Mouse (Mus musculus) testis, adult 2 months (tissue): ENCODE results near the gene Myo1d. TPM values are rescaled to one million over a fixed set of nuclear protein-coding genes. Genes with fewer than 3 reads are reported as not detected.

ENCODE experiments used
- H3K27ac ChIP-seq: fragments of 200-500 bp; 2 replicates; pipeline ENCODE4 v1.5.1; 2012; ENCODE audit warnings: low read depth, low read length; ENCODE audit not compliant: control insufficient read depth, insufficient read depth
- H3K27me3 ChIP-seq: fragments of 200-500 bp; 2 replicates; pipeline ENCODE4 v1.6.1; 2012; ENCODE audit warnings: mild to moderate bottlenecking, low read length, moderate library complexity; ENCODE audit not compliant: control insufficient read depth, insufficient read depth
- H3K36me3 ChIP-seq: fragments of 200-500 bp; 2 replicates; pipeline ENCODE4 v1.6.1; 2012; ENCODE audit warnings: mild to moderate bottlenecking, low read length; ENCODE audit not compliant: control insufficient read depth, insufficient read depth
- H3K4me1 ChIP-seq: fragments of 200-500 bp; 2 replicates; pipeline ENCODE4 v1.6.1; 2012; ENCODE audit warnings: low read length; ENCODE audit not compliant: control insufficient read depth, insufficient read depth
- H3K4me3 ChIP-seq: fragments of 200-500 bp; 2 replicates; pipeline ENCODE4 v1.5.1; 2012; ENCODE audit warnings: low read depth, mild to moderate bottlenecking, low read length, moderate library complexity, mixed read lengths; ENCODE audit not compliant: control insufficient read depth
- CTCF ChIP-seq: fragments of 200-500 bp; IDR thresholded peaks from 2 replicates; pipeline ENCODE4 v1.5.1; 2012; ENCODE audit warnings: low read depth, mild to moderate bottlenecking, inconsistent platforms, low read length, moderate library complexity; ENCODE audit not compliant: control insufficient read depth, insufficient read depth, insufficient replicate concordance
- POLR2A ChIP-seq: fragments of 200-500 bp; IDR thresholded peaks from 2 replicates; pipeline ENCODE4 v1.6.1; 2012; ENCODE audit warnings: low read depth, mild to moderate bottlenecking, inconsistent platforms, low read length, moderate library complexity; ENCODE audit not compliant: control insufficient read depth
- polyA plus RNA-seq: library from polyadenylated mRNA; depleted of rRNA; stranded (reverse); fragments of >200 nt; gene quantifications from 2 replicates; pipeline ENCODE4 v1.2.3, GENCODE M21; 2012

The Myo1d gene
- polyA plus RNA-seq, 1 experiment, result 4.6 TPM

DNA sequence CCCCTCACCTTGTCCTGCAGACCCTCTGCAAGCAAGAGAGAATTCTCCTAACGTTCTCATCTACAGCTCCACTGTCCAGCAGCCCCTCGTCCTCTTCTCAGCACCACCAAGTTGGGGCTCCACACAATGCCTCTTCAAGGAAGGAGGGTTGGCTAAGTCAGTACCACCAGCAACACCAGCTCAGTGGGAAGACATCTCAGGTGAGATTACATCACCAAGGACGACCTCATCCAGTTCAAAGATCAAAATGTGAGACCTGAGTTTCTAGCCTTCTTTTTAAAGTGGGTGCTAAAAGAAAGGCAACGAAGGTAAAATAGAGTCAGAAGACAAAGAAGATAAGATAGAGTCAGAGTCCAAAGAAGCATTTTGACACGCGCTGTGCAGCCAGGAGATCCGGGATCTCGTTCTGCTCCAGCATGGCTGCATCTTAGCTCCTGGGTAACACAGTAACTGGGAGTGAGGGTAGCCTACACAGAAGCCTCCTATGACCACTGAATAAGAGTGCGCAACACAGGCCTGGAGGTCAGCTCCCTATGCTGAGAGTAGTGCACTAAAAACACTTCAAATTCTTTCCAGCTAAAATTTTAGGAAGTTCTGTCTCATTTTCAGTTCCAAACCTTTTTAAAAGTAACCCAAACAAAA, 56.3 kb downstream of the Myo1d start:
- Histone ChIP-seq H3K36me3 (no peaks in the 10 kb centered on the region), H3K27me3 (no peaks in the 10 kb centered on the region), H3K4me3 (no peak overlapping the region), H3K27ac (no peak overlapping the region), H3K4me1 (no peaks in the 10 kb centered on the region)
- TF ChIP-seq POLR2A, result no peak
- TF ChIP-seq CTCF, result no peak

DNA sequence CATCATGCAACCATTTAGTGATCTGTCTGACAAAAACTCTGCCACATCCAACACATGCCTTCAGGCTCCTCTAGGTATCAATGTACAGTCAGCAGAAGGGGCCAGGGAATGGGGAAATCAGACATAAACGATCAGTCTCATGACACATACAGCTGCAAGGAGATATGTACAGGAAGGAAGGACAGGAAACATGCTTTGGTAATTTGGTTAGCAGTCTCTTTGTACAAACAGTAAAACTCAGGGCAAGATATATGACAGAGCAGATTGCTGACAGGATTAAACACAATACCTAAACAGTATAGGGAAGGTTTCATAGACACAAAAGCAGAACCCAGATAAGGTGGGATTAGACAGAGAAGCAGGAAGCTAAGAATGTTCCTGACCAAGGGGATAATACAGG, 60.8 kb downstream of the Myo1d start:
- Histone ChIP-seq H3K36me3 (no peaks in the 10 kb centered on the region), H3K4me1 (no peaks in the 10 kb centered on the region; the same call in 1 of the 2 replicates), H3K27me3 (no peaks in the 10 kb centered on the region), H3K4me3 (no peak overlapping the region), H3K27ac (no peak overlapping the region)
- no peak for TF ChIP-seq CTCF

DNA sequence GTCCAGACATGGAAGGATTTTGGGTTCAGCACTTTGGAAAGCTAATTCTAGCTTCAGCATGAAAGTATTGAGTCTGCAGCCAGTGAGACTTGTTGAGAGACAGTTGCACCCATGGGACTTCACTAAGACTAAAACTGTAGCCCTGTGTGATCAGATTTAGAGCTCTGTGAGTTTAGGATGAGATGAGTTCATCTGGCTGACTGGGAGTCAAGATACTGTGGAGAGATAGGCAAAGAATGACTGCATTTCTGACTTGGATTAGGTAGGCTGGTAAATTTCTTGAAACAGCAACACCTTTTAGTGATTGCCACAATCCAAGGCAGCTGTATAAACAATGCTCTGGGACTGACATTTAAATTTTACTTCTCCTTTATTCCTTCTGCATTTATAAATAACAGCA, 61.8 kb downstream of the Myo1d start:
- H3K27me3 ChIP-seq, result no peaks in the 10 kb centered on the region
- no peak overlapping the region for H3K27ac ChIP-seq
- H3K4me1 ChIP-seq, result no peaks in the 10 kb centered on the region; the same call in 1 of the 2 replicates
- no peak for TF ChIP-seq CTCF
- no peak for TF ChIP-seq POLR2A
- no peaks in the 10 kb centered on the region for H3K36me3 ChIP-seq
- H3K4me3 ChIP-seq, result no peak overlapping the region

DNA sequence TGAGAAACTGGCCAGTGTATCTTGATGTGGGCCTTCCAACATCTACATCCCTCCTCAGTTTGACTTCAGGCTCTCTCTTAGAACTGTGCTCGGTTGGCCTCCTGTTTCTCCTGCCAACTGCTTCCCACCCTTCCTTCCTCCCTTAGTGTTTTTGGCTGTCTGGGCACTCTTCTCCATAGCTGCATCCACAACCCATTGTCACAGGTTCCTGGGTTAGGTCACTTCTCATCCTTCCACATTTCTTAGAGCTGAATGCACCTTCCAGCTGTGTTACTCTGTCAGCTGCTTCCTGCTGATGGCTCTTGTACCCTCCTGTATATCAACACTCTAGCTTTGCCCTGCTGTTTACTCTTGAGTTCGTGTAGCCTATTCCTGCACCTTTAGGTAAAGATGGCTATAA, 64.7 kb downstream of the Myo1d start:
- Histone ChIP-seq H3K27ac (no peak overlapping the region), H3K27me3 (no peaks in the 10 kb centered on the region), H3K36me3 (no peaks in the 10 kb centered on the region), H3K4me1 (no peaks in the 10 kb centered on the region; the same call in 1 of the 2 replicates), H3K4me3 (no peak overlapping the region)
- no peak for TF ChIP-seq POLR2A

DNA sequence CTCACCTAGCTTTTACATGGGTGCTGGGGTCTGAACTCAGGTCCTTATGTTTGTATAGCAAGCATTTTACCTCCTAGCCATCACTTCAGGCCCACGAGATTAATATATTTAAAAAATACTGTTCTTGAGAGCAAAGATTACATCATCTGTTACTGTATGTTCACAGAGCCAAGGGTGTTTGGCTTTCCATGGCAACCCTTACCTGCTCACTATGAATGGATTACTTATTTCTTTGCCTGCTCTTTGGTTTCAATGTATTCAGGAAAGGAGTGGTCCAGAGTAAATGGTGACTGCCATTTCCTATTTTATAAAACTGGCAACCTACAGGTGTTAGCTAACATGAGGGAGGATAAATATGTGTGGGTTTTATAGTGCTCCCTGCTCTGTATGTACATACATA, 66.1 kb downstream of the Myo1d start:
- H3K27me3 ChIP-seq, result no peaks in the 10 kb centered on the region
- no peaks in the 10 kb centered on the region for H3K36me3 ChIP-seq
- no peak for TF ChIP-seq CTCF
- no peak for TF ChIP-seq POLR2A
- no peak overlapping the region for H3K4me3 ChIP-seq
- no peak overlapping the region for H3K27ac ChIP-seq
- H3K4me1 ChIP-seq, result no peaks in the 10 kb centered on the region; the same call in 1 of the 2 replicates

DNA sequence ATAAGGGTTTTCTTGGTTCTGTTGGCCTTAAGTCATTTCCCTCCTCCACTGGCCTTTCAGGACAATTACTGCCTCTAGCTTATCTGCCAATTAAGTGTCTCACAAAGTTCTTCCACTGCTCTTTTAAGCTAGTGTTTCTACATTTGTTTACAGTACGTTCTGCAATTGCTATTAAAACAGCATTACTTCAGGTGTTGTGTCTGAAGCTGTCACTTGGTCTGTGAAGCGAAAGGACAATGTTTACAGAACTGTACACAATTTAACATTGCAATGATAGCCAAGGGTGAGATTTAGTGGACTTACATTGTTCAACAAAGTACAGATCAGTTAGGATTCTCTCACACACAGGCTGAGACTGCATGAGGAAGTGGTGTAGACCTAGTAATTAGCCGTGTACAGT, 67.6 kb downstream of the Myo1d start:
- no peak for TF ChIP-seq POLR2A
- TF ChIP-seq CTCF, result no peak
- no peaks in the 10 kb centered on the region; the same call in 1 of the 2 replicates for H3K4me1 ChIP-seq
- no peaks in the 10 kb centered on the region for H3K27me3 ChIP-seq
- no peak overlapping the region for H3K27ac ChIP-seq
- H3K36me3 ChIP-seq, result no peaks in the 10 kb centered on the region
- H3K4me3 ChIP-seq, result no peak overlapping the region

DNA sequence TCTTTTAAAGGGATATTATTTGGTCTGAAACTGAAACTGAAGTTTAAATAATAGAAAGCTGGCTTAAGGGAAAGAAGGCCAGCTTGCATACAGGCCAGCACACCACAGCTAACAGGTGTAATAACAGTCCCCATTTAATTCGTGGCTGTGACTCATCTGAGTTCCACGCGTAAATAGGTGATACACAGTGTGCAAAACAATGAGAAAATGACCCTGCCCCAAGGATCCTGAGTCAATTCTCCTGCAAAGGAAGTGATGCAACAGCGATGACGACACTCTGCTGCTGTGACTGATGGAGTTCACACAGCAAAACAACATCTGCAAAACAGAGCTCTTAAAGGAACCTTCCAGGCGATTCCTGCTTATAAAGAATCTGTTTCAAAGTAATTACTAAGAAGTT, 68.5 kb downstream of the Myo1d start:
- Histone ChIP-seq H3K27ac (no peak overlapping the region), H3K36me3 (no peaks in the 10 kb centered on the region), H3K4me3 (no peak overlapping the region), H3K4me1 (no peaks in the 10 kb centered on the region), H3K27me3 (no peaks in the 10 kb centered on the region)
- TF ChIP-seq POLR2A (no peak), CTCF (no peak)

DNA sequence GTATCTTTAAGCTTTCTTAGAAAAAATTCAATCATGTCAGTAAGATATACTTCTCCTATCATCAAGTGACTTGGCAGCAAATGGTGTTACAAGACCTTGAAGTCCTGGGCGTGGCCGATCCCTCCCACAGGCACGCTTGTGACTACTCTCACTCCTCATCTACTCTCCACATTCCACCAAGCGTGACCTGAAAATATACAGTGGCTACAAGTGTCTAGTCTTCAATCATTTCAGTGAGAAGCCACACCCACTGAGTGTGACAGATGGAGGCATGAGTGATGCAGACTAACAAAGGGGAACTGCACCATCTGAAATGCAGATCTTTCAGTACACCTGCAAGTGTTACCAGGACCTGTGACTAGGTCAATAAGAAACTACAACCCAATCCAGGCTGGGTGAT, 79.2 kb downstream of the Myo1d start:
- no peaks in the 10 kb centered on the region for H3K36me3 ChIP-seq
- H3K27me3 ChIP-seq, result no peaks in the 10 kb centered on the region
- no peaks in the 10 kb centered on the region for H3K4me1 ChIP-seq
- no peak for TF ChIP-seq POLR2A
- no peak for TF ChIP-seq CTCF
- H3K4me3 ChIP-seq, result no peak overlapping the region
- H3K27ac ChIP-seq, result no peak overlapping the region
